Mouse (Mus musculus) thymus, adult 2 months (tissue): ENCODE measurements around the gene Paqr5. TPM values are rescaled to one million over a fixed set of nuclear protein-coding genes. Genes with fewer than 3 reads are reported as not detected.

Experiments used
- DNase-seq: peaks from one replicate; pipeline ENCODE4 v3.0.0; 2021
- H3K27ac ChIP-seq: fragments of 200-500 bp; 2 replicates; pipeline ENCODE4 v1.5.1; 2012; ENCODE audit warnings: low read length, control low read depth; ENCODE audit not compliant: control insufficient read depth, insufficient read depth
- H3K27me3 ChIP-seq: fragments of 200-500 bp; 2 replicates; pipeline ENCODE4 v1.6.1; 2012; ENCODE audit warnings: mild to moderate bottlenecking, low read length, moderate library complexity, mixed read lengths; ENCODE audit not compliant: control insufficient read depth, insufficient read depth
- H3K36me3 ChIP-seq: fragments of 200-500 bp; 2 replicates; pipeline ENCODE4 v1.6.1; 2012; ENCODE audit warnings: mild to moderate bottlenecking, low read length, moderate library complexity; ENCODE audit not compliant: control insufficient read depth, insufficient read depth
- H3K4me1 ChIP-seq: fragments of 200-500 bp; replicated peaks from 2 replicates; pipeline ENCODE4 v1.6.1; 2012; ENCODE audit warnings: low read length; ENCODE audit not compliant: control insufficient read depth, insufficient read depth
- H3K4me3 ChIP-seq: fragments of 200-500 bp; 2 replicates; pipeline ENCODE4 v1.5.1; 2012; ENCODE audit warnings: mild to moderate bottlenecking, low read length, control low read depth, moderate library complexity; ENCODE audit not compliant: control insufficient read depth, insufficient read depth
- CTCF ChIP-seq: fragments of 200-500 bp; IDR thresholded peaks from 2 replicates; pipeline ENCODE4 v1.5.1; 2012; ENCODE audit warnings: mild to moderate bottlenecking, control low read depth, low read length, moderate library complexity, borderline replicate concordance; ENCODE audit not compliant: control insufficient read depth, poor library complexity, insufficient read depth; ENCODE audit errors: extremely low read depth
- POLR2A ChIP-seq: fragments of 200-500 bp; IDR thresholded peaks from 2 replicates; pipeline ENCODE4 v1.6.1; 2012; ENCODE audit warnings: mild to moderate bottlenecking, low read length, control low read depth, moderate library complexity; ENCODE audit not compliant: control insufficient read depth, poor library complexity, insufficient read depth; ENCODE audit errors: extremely low read depth
- WGBS: fragments of 180-500 bp; shearing (Covaris S2); methylation state at CpG from one replicate; pipeline ENCODE4 v1.1.7; 2018; 5-methylcytosine and 5-hydroxymethylcytosine counted together
- polyA plus RNA-seq: library from polyadenylated mRNA; depleted of rRNA; stranded (reverse); fragments of >200 nt; gene quantifications from 2 replicates; pipeline ENCODE4 v1.2.3, GENCODE M21; 2012

Paqr5 gene
- polyA plus RNA-seq, 1 experiment: 5.3 TPM

GRCm38 (mm10) chr9:61914917-61915300, 111.7 kb downstream of the Paqr5 start:
- H3K27me3 ChIP-seq: no peaks in the 10 kb centered on the region
- 3% methylated on average over 13 of the region's 13 CpGs for WGBS
- no peak for DNase-seq
- no peaks in the 10 kb centered on the region for H3K4me1 ChIP-seq
- no peak for TF ChIP-seq POLR2A
- no peak for TF ChIP-seq CTCF
- peaks cover 32% of the 10 kb centered on the region for H3K36me3 ChIP-seq
- H3K4me3 ChIP-seq: peak overlapping the region; percentile 91
- H3K27ac ChIP-seq: peak overlapping the region; percentile 98

- peak; percentile 96 for DNase-seq
- no peaks in the 10 kb centered on the region for H3K4me1 ChIP-seq
- peak within 1 kb of the TSS; percentile 91 for H3K4me3 ChIP-seq
- H3K27me3 ChIP-seq: no peaks in the 10 kb centered on the region
- H3K36me3 ChIP-seq: peaks cover 27% of the 10 kb centered on the region
- H3K27ac ChIP-seq: peak within 1 kb of the TSS; percentile 98
- TF ChIP-seq CTCF (peak; percentile 42; the same call in 1 of the 2 replicates), POLR2A (no peak; the same call in none of the 2 replicates)
- under 1% methylated on average over 70 of the region's 70 CpGs for WGBS
Measured at GRCm38 (mm10) chr9:61914203-61914916, 112.3 kb downstream of the Paqr5 start, which contains the start of gene Rplp1. Rplp1 (minus strand) TSS chr9:61914542.

GRCm38 (mm10) chr9:61911300-61912128, 115.1 kb downstream of the Paqr5 start:
- Histone ChIP-seq H3K4me1 (no peaks in the 10 kb centered on the region), H3K4me3 (no peak overlapping the region), H3K27me3 (no peaks in the 10 kb centered on the region), H3K36me3 (peaks cover 15% of the 10 kb centered on the region), H3K27ac (no peak overlapping the region)
- DNase-seq: no peak
- WGBS: 91% methylated on average over 6 of the region's 6 CpGs
- no peak for TF ChIP-seq CTCF
- no peak for TF ChIP-seq POLR2A

- Histone ChIP-seq H3K27me3 (no peaks in the 10 kb centered on the region), H3K4me1 (no peaks in the 10 kb centered on the region), H3K4me3 (no peak overlapping the region), H3K36me3 (peaks cover 15% of the 10 kb centered on the region), H3K27ac (no peak overlapping the region)
- peak; percentile 21 for DNase-seq
- 90% methylated on average over 20 of the region's 20 CpGs for WGBS
- TF ChIP-seq POLR2A: no peak
- no peak for TF ChIP-seq CTCF
Measured at GRCm38 (mm10) chr9:61910526-61911256, 116.0 kb downstream of the Paqr5 start.

GRCm38 (mm10) chr9:61909633-61910032, 117.0 kb downstream of the Paqr5 start:
- 89% methylated on average over 1 of the region's 1 CpGs for WGBS
- no peak for TF ChIP-seq CTCF
- no peak for TF ChIP-seq POLR2A

GRCm38 (mm10) chr9:61908832-61909407, 117.7 kb downstream of the Paqr5 start:
- WGBS: 94% methylated on average over 11 of the region's 11 CpGs
- no peak for DNase-seq
- no peaks in the 10 kb centered on the region for H3K4me1 ChIP-seq
- no peak overlapping the region for H3K4me3 ChIP-seq
- no peaks in the 10 kb centered on the region for H3K27me3 ChIP-seq
- no peak overlapping the region for H3K27ac ChIP-seq
- peaks cover 15% of the 10 kb centered on the region for H3K36me3 ChIP-seq
- TF ChIP-seq POLR2A: no peak
- no peak for TF ChIP-seq CTCF

More at GRCm38 (mm10) chr9:61909633-61910032, 117.0 kb downstream of the Paqr5 start:
- H3K4me3 ChIP-seq: no peak overlapping the region
- no peak for DNase-seq
- peaks cover 15% of the 10 kb centered on the region for H3K36me3 ChIP-seq
- no peaks in the 10 kb centered on the region for H3K4me1 ChIP-seq
- H3K27ac ChIP-seq: no peak overlapping the region
- no peaks in the 10 kb centered on the region for H3K27me3 ChIP-seq
